Mouse (Mus musculus) lung, postnatal 0 days (tissue): ENCODE results near the gene Il17d.

ENCODE experiments used
- CTCF ChIP-seq: IDR thresholded peaks from 2 replicates; pipeline ENCODE4 v1.5.1; 2016; ENCODE audit warnings: antibody characterized with exemption, mild to moderate bottlenecking
- EP300 ChIP-seq: IDR thresholded peaks from 2 replicates; pipeline ENCODE4 v1.6.1; 2016; ENCODE audit warnings: antibody characterized with exemption, mild to moderate bottlenecking, control low read depth

- TF ChIP-seq CTCF = no peak
- TF ChIP-seq EP300 = no peak
These were observed 12.2 kb downstream of the Il17d start for GRCm38 (mm10) chr14:57536820-57537219.
